8 mouse cellular contexts compared by ENCODE assay signal in the genomic region with DNA sequence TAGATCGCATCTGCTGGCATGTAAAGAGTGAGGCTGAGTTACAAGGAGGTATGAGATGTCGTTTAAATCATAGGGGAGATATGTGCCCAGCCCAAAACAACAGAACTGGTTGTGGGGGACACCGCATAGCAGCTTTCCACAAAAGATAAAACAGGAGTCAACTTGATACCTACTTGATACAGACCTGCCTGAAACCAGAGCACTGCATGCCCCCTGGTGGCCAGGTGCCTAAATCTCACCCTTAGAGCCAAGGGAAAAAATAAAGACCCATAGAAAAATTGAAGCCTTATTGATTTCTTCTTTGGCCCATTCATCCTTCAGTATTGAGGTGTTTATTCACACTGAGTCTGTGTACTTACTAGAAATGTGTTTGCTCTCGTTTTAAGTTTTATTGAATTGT. TPM values are rescaled to one million over a fixed set of nuclear protein-coding genes. Genes with fewer than 3 reads are reported as not detected.
DNase-seq lines count a peak whose midpoint lies in the region; ATAC-seq and TF ChIP-seq lines count a peak whose summit lies in the region.

No protein-coding gene starts in this region.

- no peaks in the 10 kb centered on the region for H3K27me3 ChIP-seq in heart, embryonic 15.5 days
- H3K27me3 ChIP-seq in liver, postnatal 0 days (ENCODE audit: insufficient read depth, low read length): no peaks in the 10 kb centered on the region

- H3K4me2 ChIP-seq in heart, embryonic 15.5 days: no peak overlapping the region
- no peak overlapping the region for H3K4me2 ChIP-seq in liver, postnatal 0 days (ENCODE audit: low read depth, low read length)

- no peak overlapping the region for H3K9ac ChIP-seq in heart, embryonic 15.5 days
- no peak overlapping the region for H3K9ac ChIP-seq in liver, postnatal 0 days (replicated peaks)

- no peaks in the 10 kb centered on the region for H3K9me3 ChIP-seq in heart, embryonic 15.5 days (replicated peaks)
- no peaks in the 10 kb centered on the region for H3K9me3 ChIP-seq in liver, postnatal 0 days (ENCODE audit: low read length)

- no peak for DNase-seq in heart, adult 11 months
- peak; percentile 55 for DNase-seq in urinary bladder, postnatal 25 days (ENCODE audit: low spot score)
- DNase-seq in urinary bladder, postnatal 10 days (ENCODE audit: low spot score): no peak
- DNase-seq in cerebellum, postnatal 14 days: peak; percentile 65 to 74
- peak; percentile 63 for DNase-seq in liver, postnatal 0 days
- DNase-seq in testis, postnatal 10 days (ENCODE audit: low spot score): peak; percentile 60
- DNase-seq in frontal cortex, postnatal 25 days (ENCODE audit: low spot score in 2 of 2): no peak

- H3K27ac ChIP-seq in heart, embryonic 15.5 days: 0 out of 2 replicates have a peak overlapping the region, but pooled peaks have one; percentile 19
- no peak overlapping the region for H3K27ac ChIP-seq in liver, postnatal 0 days (ENCODE audit: low read depth)

- WGBS in heart, embryonic 15.5 days: 63% methylated on average over 4 of the region's 4 CpGs
- 54% methylated on average over 4 of the region's 4 CpGs for WGBS in liver, postnatal 0 days (ENCODE audit: insufficient replicate concordance)

- TF ChIP-seq CTCF in liver, postnatal 0 days (IDR thresholded peaks at IDR 0.05; ENCODE audit: low read depth): peak; percentile 76

- peaks cover 37% of the 10 kb centered on the region for H3K4me1 ChIP-seq in heart, embryonic 15.5 days (replicated peaks)
- no peaks in the 10 kb centered on the region for H3K4me1 ChIP-seq in liver, postnatal 0 days (ENCODE audit: insufficient read depth)

- peaks cover 3% of the 10 kb centered on the region; the same call in 1 of the 2 replicates for H3K36me3 ChIP-seq in heart, embryonic 15.5 days
- peaks cover 9% of the 10 kb centered on the region; the same call in 1 of the 2 replicates for H3K36me3 ChIP-seq in liver, postnatal 0 days (replicated peaks; ENCODE audit: insufficient read depth, low read length)

- ATAC-seq in heart, embryonic 15.5 days (replicated peaks; ENCODE audit: insufficient number of reproducible peaks, insufficient read depth, low FRiP score, low read depth): no peak
- no peak for ATAC-seq in liver, postnatal 0 days

- no peak for TF ChIP-seq EP300 in liver, postnatal 0 days (IDR thresholded peaks at IDR 0.05; ENCODE audit: low read depth)

- no peak overlapping the region for H3K4me3 ChIP-seq in heart, embryonic 15.5 days
- no peak overlapping the region for H3K4me3 ChIP-seq in liver, postnatal 0 days (ENCODE audit: low read depth, low read length)

RNA-seq across cellular contexts. Expression of a gene that starts 45.5 kb away (rescaled TPM):
- polyA plus RNA-seq in heart, embryonic 15.5 days (2015; fragmentation: Nextera tagmentation; extraction: Ambion mirVana): 39.3 and 47.7 TPM in 2 replicates
- 0.32 TPM in 1 of 2 replicates, not detected in the other for polyA plus RNA-seq in liver, postnatal 0 days (2015; fragmentation: Nextera tagmentation; extraction: Ambion mirVana)

Comparison
In these comparisons a context has a peak if more than half of its experiments do, and no peak if none do; other contexts are left out.
1. DNase-seq: peak in urinary bladder, postnatal 25 days (single experiment), cerebellum, postnatal 14 days (2 of 2), liver, postnatal 0 days (single experiment) and testis, postnatal 10 days (single experiment); none in heart, adult 11 months (single experiment), urinary bladder, postnatal 10 days (single experiment) and frontal cortex, postnatal 25 days (0 of 2).
2. RNA of a gene that starts 45.5 kb away (polyA plus RNA-seq): 39.3 to 47.7 TPM in heart, embryonic 15.5 days; 0.32 TPM in liver, postnatal 0 days; every median in the first group is over 10 times any median in the second.